Mouse (Mus musculus): ENCODE data around the gene Dcaf11. TPM values are rescaled to one million over a fixed set of nuclear protein-coding genes. Genes with fewer than 3 reads are reported as not detected.

Gene Dcaf11
- polyA plus RNA-seq, 1 experiment from 2014 or later: 72.1 TPM

GRCm38 (mm10) chr14:55608339-55608738, 48.5 kb downstream of the Dcaf11 start:
- WGBS: 90% methylated on average over 6 of the region's 6 CpGs
- Histone ChIP-seq H3K4me3 (ENCODE audit: low read depth, low read length) (no peak overlapping the region), H3K27ac (ENCODE audit: low read depth, low read length) (no peak overlapping the region), H3K9me3 (ENCODE audit: control insufficient read depth, low read length) (no peaks in the 10 kb centered on the region), H3K27me3 (replicated peaks; ENCODE audit: control insufficient read depth, insufficient read depth, low read length) (no peaks in the 10 kb centered on the region), H3K4me1 (replicated peaks; ENCODE audit: control insufficient read depth, insufficient read depth, low read length) (peaks cover 17% of the 10 kb centered on the region), H3K36me3 (ENCODE audit: control insufficient read depth, insufficient read depth, low read length) (peaks cover 28% of the 10 kb centered on the region), H3K9ac (ENCODE audit: low read depth, low read length) (no peak overlapping the region), H3K4me2 (no peak overlapping the region)
- no peak for ATAC-seq (replicated peaks; ENCODE audit: low FRiP score)
- no peak for DNase-seq (ENCODE audit: low spot score)

DNA sequence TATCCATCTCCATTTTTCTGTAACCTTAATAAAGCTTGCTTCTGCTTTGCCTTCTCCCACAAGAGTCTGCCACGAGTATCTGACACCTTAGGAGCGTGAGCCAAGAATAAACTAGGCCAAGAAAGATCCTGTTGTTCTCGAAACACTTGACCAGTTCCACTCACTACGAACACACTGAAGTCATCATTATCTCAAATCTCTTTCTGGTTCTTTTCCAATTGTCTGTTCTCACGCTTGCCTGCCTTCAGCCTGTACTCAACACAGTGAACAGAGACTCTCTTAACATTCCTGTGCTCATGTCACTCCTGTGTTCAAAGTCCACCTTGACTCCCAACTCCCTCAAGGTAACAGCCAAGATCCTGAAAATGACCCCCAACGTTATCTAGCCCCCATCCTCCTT, 53.5 kb downstream of the Dcaf11 start:
- WGBS: 75% methylated on average over 6 of the region's 6 CpGs
- ATAC-seq (replicated peaks; ENCODE audit: low FRiP score): no peak
- no peak overlapping the region for H3K4me3 ChIP-seq (ENCODE audit: low read depth, low read length)
- no peak overlapping the region for H3K4me2 ChIP-seq
- peak overlapping the region; percentile 61 for H3K27ac ChIP-seq (ENCODE audit: low read depth, low read length)
- H3K27me3 ChIP-seq (replicated peaks; ENCODE audit: control insufficient read depth, insufficient read depth, low read length): no peaks in the 10 kb centered on the region
- H3K4me1 ChIP-seq (replicated peaks; ENCODE audit: control insufficient read depth, insufficient read depth, low read length): peaks cover 10% of the 10 kb centered on the region
- peaks cover 8% of the 10 kb centered on the region for H3K36me3 ChIP-seq (ENCODE audit: control insufficient read depth, insufficient read depth, low read length)
- no peak for DNase-seq (ENCODE audit: low spot score)
- H3K9me3 ChIP-seq (ENCODE audit: control insufficient read depth, low read length): no peaks in the 10 kb centered on the region
- H3K9ac ChIP-seq (ENCODE audit: low read depth, low read length): no peak overlapping the region

DNA sequence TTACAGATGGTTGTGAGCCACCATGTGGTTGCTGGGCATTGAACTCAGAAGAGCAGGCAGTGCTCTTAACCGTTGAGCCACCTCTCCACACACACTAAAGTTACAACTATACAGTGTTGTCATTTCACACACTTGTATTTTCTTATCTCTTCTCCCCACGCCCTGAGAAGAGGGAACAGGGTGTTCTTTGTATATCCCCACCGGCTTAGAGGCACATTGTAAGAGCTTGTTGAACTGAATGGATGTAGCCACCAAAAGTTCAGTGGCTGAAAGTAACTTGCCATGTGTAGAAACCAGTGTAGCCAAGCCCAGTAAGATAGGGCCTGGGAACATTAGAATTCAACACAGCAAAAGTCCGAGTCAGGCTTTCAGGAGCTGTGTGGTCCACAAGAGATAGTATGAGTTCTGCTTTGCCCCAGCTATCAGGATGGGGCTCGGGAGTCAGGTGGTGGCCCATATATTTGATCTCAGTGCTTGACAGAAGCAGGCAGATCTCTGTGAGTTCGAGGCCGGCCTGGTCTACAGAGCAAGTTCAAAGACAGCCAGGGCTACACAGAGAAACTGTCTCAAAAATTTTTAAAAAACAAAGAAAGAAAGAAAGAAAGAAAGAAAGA, 54.9 kb downstream of the Dcaf11 start:
- Histone ChIP-seq H3K9me3 (ENCODE audit: control insufficient read depth, low read length) (no peaks in the 10 kb centered on the region), H3K4me1 (replicated peaks; ENCODE audit: control insufficient read depth, insufficient read depth, low read length) (peaks cover 16% of the 10 kb centered on the region), H3K27me3 (replicated peaks; ENCODE audit: control insufficient read depth, insufficient read depth, low read length) (no peaks in the 10 kb centered on the region), H3K9ac (ENCODE audit: low read depth, low read length) (no peak overlapping the region), H3K36me3 (ENCODE audit: control insufficient read depth, insufficient read depth, low read length) (peaks cover 3% of the 10 kb centered on the region; the same call in 1 of the 2 replicates), H3K4me3 (ENCODE audit: low read depth, low read length) (no peak overlapping the region), H3K4me2 (0 out of 2 replicates have a peak overlapping the region, but pooled peaks have one; percentile 12), H3K27ac (ENCODE audit: low read depth, low read length) (peak overlapping the region; percentile 92)
- ATAC-seq (replicated peaks; ENCODE audit: low FRiP score) (peak; percentile 85), DNase-seq (ENCODE audit: low spot score) (no peak)
- 51% methylated on average over 7 of the region's 7 CpGs for WGBS

- H3K4me3 ChIP-seq (ENCODE audit: low read depth, low read length): no peak overlapping the region
- no peaks in the 10 kb centered on the region for H3K27me3 ChIP-seq (replicated peaks; ENCODE audit: control insufficient read depth, insufficient read depth, low read length)
- H3K36me3 ChIP-seq (ENCODE audit: control insufficient read depth, insufficient read depth, low read length): no peaks in the 10 kb centered on the region
- no peak overlapping the region for H3K9ac ChIP-seq (ENCODE audit: low read depth, low read length)
- ATAC-seq (replicated peaks; ENCODE audit: low FRiP score) (no peak), DNase-seq (ENCODE audit: low spot score) (no peak)
- peaks cover 16% of the 10 kb centered on the region for H3K4me1 ChIP-seq (replicated peaks; ENCODE audit: control insufficient read depth, insufficient read depth, low read length)
- no peak overlapping the region for H3K4me2 ChIP-seq
- 56% methylated on average over 2 of the region's 2 CpGs for WGBS
- H3K27ac ChIP-seq (ENCODE audit: low read depth, low read length): no peak overlapping the region
- no peaks in the 10 kb centered on the region for H3K9me3 ChIP-seq (ENCODE audit: control insufficient read depth, low read length)
Measured at GRCm38 (mm10) chr14:55615876-55616275, 56.1 kb downstream of the Dcaf11 start.

- Histone ChIP-seq H3K27me3 (replicated peaks; ENCODE audit: control insufficient read depth, insufficient read depth, low read length) (no peaks in the 10 kb centered on the region), H3K9me3 (ENCODE audit: control insufficient read depth, low read length) (no peaks in the 10 kb centered on the region), H3K4me3 (ENCODE audit: low read depth, low read length) (no peak overlapping the region), H3K36me3 (ENCODE audit: control insufficient read depth, insufficient read depth, low read length) (no peaks in the 10 kb centered on the region), H3K27ac (ENCODE audit: low read depth, low read length) (no peak overlapping the region), H3K4me1 (replicated peaks; ENCODE audit: control insufficient read depth, insufficient read depth, low read length) (peaks cover 17% of the 10 kb centered on the region), H3K4me2 (no peak overlapping the region), H3K9ac (ENCODE audit: low read depth, low read length) (no peak overlapping the region)
- 72% methylated on average over 2 of the region's 2 CpGs for WGBS
- no peak for ATAC-seq (replicated peaks; ENCODE audit: low FRiP score)
- no peak for DNase-seq (ENCODE audit: low spot score)
Measured at GRCm38 (mm10) chr14:55616844-55617243, 57.0 kb downstream of the Dcaf11 start.

GRCm38 (mm10) chr14:55617822-55618221, 58.0 kb downstream of the Dcaf11 start, which contains the start of gene Rec8:
Gene Rec8 (plus strand): TSS chr14:55618037.
- peak; percentile 48 for ATAC-seq (replicated peaks; ENCODE audit: low FRiP score)
- H3K9ac ChIP-seq (ENCODE audit: low read depth, low read length): 0 out of 2 replicates have a peak within 1 kb of the TSS, but pooled peaks have one; percentile 27
- H3K27ac ChIP-seq (ENCODE audit: low read depth, low read length): no peak within 1 kb of the TSS

GRCm38 (mm10) chr14:55618486-55619195, 58.8 kb downstream of the Dcaf11 start:
- Histone ChIP-seq H3K27me3 (replicated peaks; ENCODE audit: control insufficient read depth, insufficient read depth, low read length) (no peaks in the 10 kb centered on the region), H3K27ac (ENCODE audit: low read depth, low read length) (no peak overlapping the region), H3K9me3 (ENCODE audit: control insufficient read depth, low read length) (no peaks in the 10 kb centered on the region), H3K36me3 (ENCODE audit: control insufficient read depth, insufficient read depth, low read length) (0 out of 2 replicates have a peak, but pooled peaks cover 3% of the 10 kb centered on the region), H3K4me2 (peak overlapping the region; percentile 71), H3K4me3 (ENCODE audit: low read depth, low read length) (peak overlapping the region; percentile 32), H3K9ac (ENCODE audit: low read depth, low read length) (0 out of 2 replicates have a peak overlapping the region, but pooled peaks have one; percentile 27), H3K4me1 (replicated peaks; ENCODE audit: control insufficient read depth, insufficient read depth, low read length) (peaks cover 22% of the 10 kb centered on the region)
- DNase-seq (ENCODE audit: low spot score) (no peak), ATAC-seq (replicated peaks; ENCODE audit: low FRiP score) (peak; percentile 61)
- WGBS: 23% methylated on average over 22 of the region's 22 CpGs

More at GRCm38 (mm10) chr14:55617822-55618221, 58.0 kb downstream of the Dcaf11 start, which contains the start of gene Rec8:
- peak; percentile 54 for DNase-seq (ENCODE audit: low spot score)
- H3K9me3 ChIP-seq (ENCODE audit: control insufficient read depth, low read length): no peaks in the 10 kb centered on the region
- H3K4me3 ChIP-seq (ENCODE audit: low read depth, low read length): peak within 1 kb of the TSS; percentile 32
- no peaks in the 10 kb centered on the region for H3K27me3 ChIP-seq (replicated peaks; ENCODE audit: control insufficient read depth, insufficient read depth, low read length)
- H3K4me1 ChIP-seq (replicated peaks; ENCODE audit: control insufficient read depth, insufficient read depth, low read length): peaks cover 22% of the 10 kb centered on the region
- 0 out of 2 replicates have a peak, but pooled peaks cover 3% of the 10 kb centered on the region for H3K36me3 ChIP-seq (ENCODE audit: control insufficient read depth, insufficient read depth, low read length)
- H3K4me2 ChIP-seq: peak within 1 kb of the TSS; percentile 71
- 14% methylated on average over 21 of the region's 21 CpGs for WGBS
